Mouse (Mus musculus) macrophage (primary cell): ENCODE results near the gene Larp4b. TPM values are rescaled to one million over a fixed set of nuclear protein-coding genes. Genes with fewer than 3 reads are reported as not detected.

Experiments used
- H3K27ac ChIP-seq: fragments of 350-480 bp; formaldehyde crosslinking; 2 replicates; pipeline ENCODE4 v1.9.0; 2021
- H3K36me3 ChIP-seq: fragments of 350-480 bp; formaldehyde crosslinking; 2 replicates; pipeline ENCODE4 v1.9.0; 2021; ENCODE audit errors: inconsistent target
- H3K4me3 ChIP-seq: fragments of 350-480 bp; formaldehyde crosslinking; 2 replicates; pipeline ENCODE4 v1.9.0; 2021; ENCODE audit errors: inconsistent target
- H3K79me2 ChIP-seq: fragments of 350-480 bp; formaldehyde crosslinking; 2 replicates; pipeline ENCODE4 v1.9.0; 2021; ENCODE audit errors: inconsistent target
- WGBS: methylation state at CpG from one replicate; pipeline ENCODE4 v1.1.7; 2026; ENCODE audit warnings: inconsistent platforms; ENCODE audit not compliant: missing documents; 5-methylcytosine and 5-hydroxymethylcytosine counted together
- polyA plus RNA-seq: library from polyadenylated mRNA; stranded (reverse); fragments of 250-400 nt; gene quantifications from 3 replicates; pipeline ENCODE4 v1.2.4, GENCODE M21; 2018; ENCODE audit warnings: inconsistent platforms

Larp4b gene
- polyA plus RNA-seq, 1 experiment from 2014 or later = 33.1 TPM

DNA sequence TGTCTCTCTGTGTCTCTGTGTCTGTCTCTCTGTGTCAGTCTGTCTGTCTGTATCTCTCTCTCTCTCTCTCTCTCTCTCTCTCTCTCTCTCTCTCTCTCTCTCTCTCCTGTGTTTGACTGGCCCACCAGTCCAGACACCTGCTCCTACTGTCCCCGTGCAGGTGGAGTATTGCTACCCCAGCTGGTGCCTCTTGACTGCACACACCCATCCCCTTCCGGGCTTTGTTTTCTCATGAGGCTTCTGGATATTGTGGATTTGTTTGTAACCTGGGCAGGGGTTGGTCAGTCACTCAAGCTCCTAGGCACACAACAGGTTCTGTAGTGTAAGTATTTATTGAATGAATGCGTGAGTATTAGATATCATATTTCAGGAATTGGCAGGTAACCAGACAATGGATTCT, 104.4 kb downstream of the Larp4b start:
- Histone ChIP-seq H3K4me3 (no peak overlapping the region), H3K36me3 (no peaks in the 10 kb centered on the region), H3K27ac (no peak overlapping the region), H3K79me2 (no peaks in the 10 kb centered on the region)
- WGBS = 80% methylated on average over 3 of the region's 3 CpGs

DNA sequence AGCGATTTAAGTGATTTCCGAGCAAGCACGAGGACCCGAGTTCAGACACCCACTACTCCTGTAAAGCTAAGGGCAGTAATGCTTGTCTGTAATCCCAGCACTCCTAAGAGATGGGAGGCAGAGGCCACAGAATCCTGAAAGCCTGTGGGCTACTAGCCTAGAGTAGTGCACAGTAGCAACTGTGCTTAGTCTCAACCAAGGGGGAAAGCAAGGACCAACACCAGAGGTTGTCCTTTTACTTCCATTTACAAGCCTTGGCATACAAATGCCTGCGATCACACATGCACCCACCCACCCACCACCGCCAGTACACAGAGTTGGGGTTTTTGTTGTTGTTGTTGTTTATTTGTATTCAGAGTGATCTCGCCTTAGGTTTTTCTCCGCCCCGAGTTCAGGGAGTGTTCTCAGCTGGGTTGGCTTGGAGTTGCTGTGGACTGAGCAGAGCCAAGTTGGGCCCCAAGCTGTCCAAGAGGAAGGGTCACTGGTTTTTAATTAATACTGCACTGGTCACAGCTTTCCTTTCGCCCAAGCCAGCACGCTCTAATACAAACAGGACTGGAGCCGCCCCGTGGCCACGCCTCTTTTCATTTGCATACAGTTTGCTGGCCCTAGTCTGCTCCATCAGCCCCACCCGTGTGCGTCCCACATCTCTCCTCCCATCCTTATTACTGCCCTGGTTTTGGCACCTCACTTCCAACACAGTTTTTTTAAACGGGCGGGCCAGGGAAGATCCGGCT, 105.2 kb downstream of the Larp4b start:
- 54% methylated on average over 19 of the region's 19 CpGs for WGBS
- Histone ChIP-seq H3K4me3 (no peak overlapping the region), H3K36me3 (no peaks in the 10 kb centered on the region), H3K79me2 (no peaks in the 10 kb centered on the region), H3K27ac (no peak overlapping the region)

DNA sequence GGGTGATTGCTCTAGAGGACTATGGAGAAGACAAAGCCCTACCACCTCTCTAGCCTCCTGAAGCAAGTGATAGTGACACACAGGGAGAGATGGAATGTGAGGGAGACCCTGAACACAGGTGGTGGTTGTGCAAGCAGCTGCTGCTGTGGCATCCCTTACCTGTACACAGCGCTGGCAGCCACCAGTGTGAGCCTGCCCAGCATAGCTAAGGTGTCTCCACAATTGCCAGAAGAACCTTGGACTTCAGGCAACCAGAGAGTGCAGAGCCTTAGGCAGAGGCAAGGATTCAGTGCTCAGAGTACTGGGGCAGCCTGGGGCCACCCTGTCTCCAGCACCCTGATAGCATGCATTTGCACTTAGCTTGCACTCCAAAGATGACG, 105.8 kb downstream of the Larp4b start:
- H3K27ac ChIP-seq = no peak overlapping the region
- H3K36me3 ChIP-seq = no peaks in the 10 kb centered on the region
- H3K79me2 ChIP-seq = no peaks in the 10 kb centered on the region
- H3K4me3 ChIP-seq = no peak overlapping the region
- WGBS = 58% methylated on average over 2 of the region's 2 CpGs

DNA sequence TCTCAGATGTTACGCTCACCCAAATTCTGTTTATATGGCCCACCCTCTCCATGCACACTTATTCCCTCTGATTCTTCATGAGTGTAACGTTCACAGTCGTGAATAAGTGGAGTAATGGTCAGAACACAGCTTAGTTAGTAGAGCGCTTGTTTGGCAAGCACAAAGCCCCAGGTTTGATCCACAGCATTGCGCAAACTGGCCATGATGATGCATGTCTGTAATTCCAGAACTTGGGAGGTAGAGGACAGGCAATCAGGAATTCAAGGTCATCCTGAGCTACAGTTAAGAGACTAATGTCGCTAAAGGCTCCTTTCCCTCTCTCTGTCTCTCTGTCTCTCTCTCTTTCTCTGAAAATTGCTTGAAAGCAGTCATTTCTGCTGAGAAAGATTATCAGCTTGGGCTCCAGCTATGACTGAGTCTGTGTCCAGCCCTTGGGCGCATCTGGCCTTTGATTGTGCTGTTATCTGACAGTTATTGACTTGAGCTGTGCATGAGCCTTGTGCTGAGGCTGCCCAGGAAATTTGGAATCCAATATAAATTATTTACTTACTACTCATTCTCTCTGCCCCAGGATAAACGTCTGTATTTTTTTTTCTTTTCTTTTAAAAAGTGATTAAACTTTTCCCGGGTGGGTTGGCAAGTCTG, 129.2 kb downstream of the Larp4b start:
- WGBS = 83% methylated on average over 9 of the region's 9 CpGs
- no peak overlapping the region for H3K4me3 ChIP-seq
- no peaks in the 10 kb centered on the region for H3K36me3 ChIP-seq
- H3K27ac ChIP-seq = no peak overlapping the region
- H3K79me2 ChIP-seq = no peaks in the 10 kb centered on the region

Other genes with a start within 250 kb of the Larp4b start
- gene Wdr37, start 222.0 kb upstream of the Larp4b start, polyA plus RNA-seq = 9.9 to 17.1 TPM (median 17.1 TPM) in 3 replicates
- gene Idi1, start 208.4 kb upstream of the Larp4b start, polyA plus RNA-seq = 16.6 to 78.3 TPM (median 44.0 TPM) in 3 replicates
- gene Gm9745, start 145.7 kb upstream of the Larp4b start, polyA plus RNA-seq = not detected in 3 replicates
- gene Idi2, start 141.0 kb upstream of the Larp4b start, polyA plus RNA-seq = not detected in 3 replicates
- gene Gtpbp4, start 97.8 kb upstream of the Larp4b start, polyA plus RNA-seq = 17.7 to 50.7 TPM (median 49.2 TPM) in 3 replicates
- 3.2 to 11.9 TPM (median 7.2 TPM) in 3 replicates for gene Dip2c, start 182.6 kb downstream of the Larp4b start, polyA plus RNA-seq